In genomic region chr3:93447138-93447841, GRCm38 (mm10) we compare ENCODE assay signal across 7 mouse cellular contexts. TPM values are rescaled to one million over a fixed set of nuclear protein-coding genes. Genes with fewer than 3 reads are reported as not detected.
A peak's percentile ranks its signal among the peaks of the same experiment; 100 is the strongest.
DNase-seq lines count a peak whose midpoint lies in the region; ATAC-seq lines count a peak whose summit lies in the region.

No protein-coding gene starts in this region.

- H3K36me3 ChIP-seq in limb, embryonic 10.5 days = no peaks in the 10 kb centered on the region
- no peaks in the 10 kb centered on the region for H3K36me3 ChIP-seq in midbrain, embryonic 10.5 days
- H3K36me3 ChIP-seq in stomach, embryonic 14.5 days (ENCODE audit: control insufficient read depth, insufficient read depth, low read length) = no peaks in the 10 kb centered on the region

- H3K4me3 ChIP-seq in limb, embryonic 10.5 days = peak overlapping the region; percentile 53
- H3K4me3 ChIP-seq in midbrain, embryonic 10.5 days = peak overlapping the region; percentile 66
- peak overlapping the region; percentile 51 for H3K4me3 ChIP-seq in stomach, embryonic 14.5 days (ENCODE audit: low read depth, low read length)

- H3K27ac ChIP-seq in limb, embryonic 10.5 days = no peak overlapping the region
- 0 out of 2 replicates have a peak overlapping the region, but pooled peaks have one; percentile 49 for H3K27ac ChIP-seq in midbrain, embryonic 10.5 days (replicated peaks)
- H3K27ac ChIP-seq in stomach, embryonic 14.5 days (ENCODE audit: low read length) = no peak overlapping the region; the same call in 1 of the 2 replicates

- WGBS in limb, embryonic 10.5 days = under 1% methylated on average over 59 of the region's 59 CpGs
- under 1% methylated on average over 59 of the region's 59 CpGs for WGBS in midbrain, embryonic 10.5 days
- under 1% methylated on average over 59 of the region's 59 CpGs for WGBS in stomach, embryonic 14.5 days

- H3K4me2 ChIP-seq in stomach, embryonic 14.5 days (replicated peaks; ENCODE audit: low read depth, low read length) = peak overlapping the region; percentile 78

- peaks cover 71% of the 10 kb centered on the region for H3K27me3 ChIP-seq in limb, embryonic 10.5 days (ENCODE audit: low read depth, poor library complexity, severe bottlenecking)
- peaks cover 82% of the 10 kb centered on the region for H3K27me3 ChIP-seq in midbrain, embryonic 10.5 days (ENCODE audit: low read depth, poor library complexity, severe bottlenecking)
- H3K27me3 ChIP-seq in stomach, embryonic 14.5 days (ENCODE audit: control insufficient read depth, insufficient read depth, low read length) = 0 out of 2 replicates have a peak, but pooled peaks cover 6% of the 10 kb centered on the region

- DNase-seq in adrenal gland, postnatal 36 days = peak; percentile 57 to 69
- DNase-seq in embryo, embryonic 10.5 days (ENCODE audit: low spot score) = peak; percentile 79
- DNase-seq in heart, adult 18-20 months = peak; percentile 60 to 67
- peak; percentile 76 for DNase-seq in kidney, adult 18-20 months
- peak; percentile 74 for DNase-seq in limb, embryonic 10.5 days (ENCODE audit: low spot score)
- DNase-seq in midbrain, embryonic 10.5 days (ENCODE audit: low spot score) = peak; percentile 79

- H3K4me1 ChIP-seq in limb, embryonic 10.5 days = peaks cover 36% of the 10 kb centered on the region
- H3K4me1 ChIP-seq in midbrain, embryonic 10.5 days = peaks cover 40% of the 10 kb centered on the region
- 0 out of 2 replicates have a peak, but pooled peaks cover 2% of the 10 kb centered on the region for H3K4me1 ChIP-seq in stomach, embryonic 14.5 days (ENCODE audit: control insufficient read depth, insufficient read depth, low read length)

- no peaks in the 10 kb centered on the region for H3K9me3 ChIP-seq in limb, embryonic 10.5 days (replicated peaks)
- H3K9me3 ChIP-seq in midbrain, embryonic 10.5 days (replicated peaks) = no peaks in the 10 kb centered on the region
- no peaks in the 10 kb centered on the region for H3K9me3 ChIP-seq in stomach, embryonic 14.5 days (ENCODE audit: control insufficient read depth, low read depth, low read length)

- peak overlapping the region; percentile 28; the same call in 1 of the 2 replicates for H3K9ac ChIP-seq in stomach, embryonic 14.5 days (replicated peaks; ENCODE audit: low read depth, low read length)

- ATAC-seq in stomach, embryonic 14.5 days (ENCODE audit: insufficient number of reproducible peaks, insufficient read depth, low FRiP score, low read depth) = peak; percentile 76

RNA-seq across cellular contexts. Expression of gene Tchh, which starts 5.2 kb away (rescaled TPM):
- under 1 TPM; 0.23 to 0.89 TPM for total RNA-seq in adrenal gland, postnatal 36 days (2021)
- total RNA-seq in heart, adult 18-20 months (2021) = under 1 TPM in 1 of 2 experiments, not detected in 1; 0.05 TPM
- 0.16 and 0.21 TPM in 2 replicates for polyA plus RNA-seq in limb, embryonic 10.5 days (2016; fragmentation: Nextera tagmentation; extraction: Ambion mirVana)
- polyA plus RNA-seq in midbrain, embryonic 10.5 days (2016; fragmentation: Nextera tagmentation; extraction: Ambion mirVana) = 0.30 and 0.63 TPM in 2 replicates
- polyA plus RNA-seq in stomach, embryonic 14.5 days (2014; fragmentation: Nextera tagmentation; extraction: Ambion mirVana) = 1.3 and 1.5 TPM in 2 replicates

RNA-seq across cellular contexts. Expression of gene Tchhl1, which starts 21.3 kb away (rescaled TPM):
- total RNA-seq in adrenal gland, postnatal 36 days (2021) = under 1 TPM; 0.13 to 0.92 TPM
- not detected for total RNA-seq in heart, adult 18-20 months (2021)
- not detected in 2 replicates for polyA plus RNA-seq in limb, embryonic 10.5 days (2016; fragmentation: Nextera tagmentation; extraction: Ambion mirVana)
- not detected in 2 replicates for polyA plus RNA-seq in midbrain, embryonic 10.5 days (2016; fragmentation: Nextera tagmentation; extraction: Ambion mirVana)
- not detected in 2 replicates for polyA plus RNA-seq in stomach, embryonic 14.5 days (2014; fragmentation: Nextera tagmentation; extraction: Ambion mirVana)

RNA-seq across cellular contexts. Expression of gene Rptn, which starts 53.8 kb away (rescaled TPM):
- not detected for total RNA-seq in adrenal gland, postnatal 36 days (2021)
- not detected for total RNA-seq in heart, adult 18-20 months (2021)
- polyA plus RNA-seq in limb, embryonic 10.5 days (2016; fragmentation: Nextera tagmentation; extraction: Ambion mirVana) = not detected in 2 replicates
- not detected in 2 replicates for polyA plus RNA-seq in midbrain, embryonic 10.5 days (2016; fragmentation: Nextera tagmentation; extraction: Ambion mirVana)
- polyA plus RNA-seq in stomach, embryonic 14.5 days (2014; fragmentation: Nextera tagmentation; extraction: Ambion mirVana) = not detected in 2 replicates
